Mouse (Mus musculus) mature B cell (primary cell): Measurements from ENCODE around the gene Cep95.
"Not testable (repeated sequence)": the region's sequence is repeated elsewhere in the genome, so short reads cannot be mapped to it uniquely, and the experiment has no call there.

ENCODE experiments used
- in situ Hi-C: fragments of 300-500 bp; cut with MboI; formaldehyde crosslinking; loops from 2 replicates; pipeline ENCODE4 v1.14.3; 2019

The Cep95 gene

DNA sequence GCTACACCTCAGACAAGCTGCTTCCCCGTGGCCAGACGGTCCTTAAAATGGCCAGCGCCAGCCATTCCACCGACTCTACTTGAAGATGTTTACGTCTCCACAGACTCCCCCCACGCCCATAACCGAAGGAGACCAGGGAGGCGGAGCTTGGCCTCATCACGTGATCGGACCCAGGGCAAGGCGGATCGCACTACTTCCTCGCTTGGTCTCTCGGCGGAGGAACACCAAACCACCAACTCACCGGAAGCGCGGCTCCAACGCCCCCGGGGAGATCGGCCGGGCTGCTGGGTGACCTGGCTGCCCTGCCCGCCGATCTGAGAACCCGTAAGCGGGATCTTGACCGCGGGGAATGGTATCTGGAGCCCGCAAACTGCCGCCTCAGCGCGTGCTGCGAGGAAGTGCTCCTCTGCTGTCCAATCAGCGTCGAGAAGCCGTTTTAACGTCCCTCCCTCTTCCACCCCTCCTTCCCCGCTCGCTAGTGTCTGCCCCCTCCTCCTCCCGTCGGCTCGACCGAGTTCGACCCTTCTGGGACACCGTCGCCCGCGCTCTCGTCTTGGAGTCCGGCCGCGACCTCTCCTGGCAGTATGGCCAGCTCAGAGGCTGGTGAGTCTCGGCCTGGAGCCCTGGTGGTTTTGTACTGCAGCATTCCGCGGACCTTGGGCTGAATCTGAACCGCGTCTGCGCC is at the start of gene Cep95, which contains the start of gene Ddx5:
Gene Cep95 (plus strand): TSS at position 478 of the 685 bp plus-strand sequence.
Gene Ddx5 (minus strand): TSS at position 411 of the 685 bp plus-strand sequence.
- in situ Hi-C loops: no loop called here

- in situ Hi-C loops: not testable (repeated sequence)
These were observed 48.3 kb upstream of the Cep95 start for GRCm38 (mm10) chr11:106740724-106741123.

- in situ Hi-C loops: no loop called here
These were observed 47.8 kb upstream of the Cep95 start for GRCm38 (mm10) chr11:106741232-106741631.

- in situ Hi-C loops: no loop called here
These were observed 47.2 kb upstream of the Cep95 start for GRCm38 (mm10) chr11:106741826-106742225.

DNA sequence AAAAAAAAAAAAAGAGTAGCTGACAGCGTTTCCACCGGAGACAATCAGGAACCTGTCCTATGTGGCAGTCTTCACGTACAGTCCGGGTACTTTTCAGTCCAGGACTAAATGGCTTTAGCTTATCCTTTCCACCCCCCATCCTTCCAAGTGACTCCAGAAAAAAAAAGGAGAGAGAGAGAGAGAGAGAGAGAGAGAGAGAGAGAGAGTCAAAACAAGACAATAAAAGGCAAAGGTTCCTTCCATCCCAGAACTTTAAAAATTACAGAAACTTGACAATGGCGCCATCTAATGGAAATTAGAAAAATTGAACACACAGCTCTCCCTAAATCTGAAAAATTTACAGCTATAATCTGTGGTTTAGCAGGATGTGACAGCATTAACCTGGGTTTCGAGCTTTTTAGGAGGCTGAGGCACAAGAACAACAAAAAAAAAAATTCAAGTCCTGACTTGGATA is 46.6 kb upstream of the Cep95 start:
- in situ Hi-C loops: no loop called here

DNA sequence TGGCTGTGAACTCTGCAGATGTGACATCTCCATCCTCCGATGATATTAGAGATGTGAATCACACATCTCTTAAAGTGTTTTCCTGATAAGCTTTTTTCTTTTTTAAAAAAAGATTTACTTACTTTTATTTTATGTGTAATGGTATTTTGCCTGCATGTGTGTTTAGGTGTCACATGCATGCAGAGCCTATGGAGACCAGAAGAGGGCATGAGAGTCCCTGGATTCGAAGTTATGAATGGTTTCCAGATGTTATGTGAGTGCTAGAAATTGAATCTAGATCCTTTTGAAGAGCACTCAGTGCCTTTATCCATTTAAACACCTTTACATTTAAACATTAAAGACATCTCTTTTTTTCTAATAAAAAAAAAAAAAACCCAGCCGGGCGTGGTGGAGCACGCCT is 44.1 kb upstream of the Cep95 start:
- in situ Hi-C loops: loop anchor here (5.0 kb wide), 1 partner anchor 37 kb away; no protein-coding TSS in a partner anchor

DNA sequence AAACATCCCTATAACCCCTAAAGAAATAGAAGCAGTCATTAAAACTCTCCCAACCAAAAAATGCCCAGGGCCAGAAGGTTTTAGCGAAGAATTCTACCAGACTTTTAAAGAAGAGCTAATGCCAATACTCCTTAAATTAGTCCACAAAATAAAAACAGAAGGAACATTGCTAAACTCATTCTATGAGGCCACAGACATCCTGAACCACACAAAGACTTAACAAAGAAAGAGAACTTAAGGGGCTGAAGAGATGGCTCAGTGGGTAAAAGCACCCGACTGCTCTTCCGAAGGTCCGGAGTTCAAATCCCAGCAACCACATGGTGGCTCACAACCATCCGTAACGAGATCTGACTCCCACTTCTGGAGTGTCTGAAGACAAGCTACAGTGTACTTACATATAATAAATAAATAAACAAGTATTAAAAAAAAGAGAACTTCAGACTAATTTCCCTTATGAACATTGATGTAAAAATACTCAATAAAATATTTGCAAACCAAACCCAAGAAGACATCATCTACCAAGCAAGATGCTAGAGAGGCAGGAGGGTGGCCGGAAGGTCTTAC is 39.4 kb upstream of the Cep95 start:
- in situ Hi-C loops: loop anchor here (5.0 kb wide), 1 partner anchor 33 kb away; no protein-coding TSS in a partner anchor

DNA sequence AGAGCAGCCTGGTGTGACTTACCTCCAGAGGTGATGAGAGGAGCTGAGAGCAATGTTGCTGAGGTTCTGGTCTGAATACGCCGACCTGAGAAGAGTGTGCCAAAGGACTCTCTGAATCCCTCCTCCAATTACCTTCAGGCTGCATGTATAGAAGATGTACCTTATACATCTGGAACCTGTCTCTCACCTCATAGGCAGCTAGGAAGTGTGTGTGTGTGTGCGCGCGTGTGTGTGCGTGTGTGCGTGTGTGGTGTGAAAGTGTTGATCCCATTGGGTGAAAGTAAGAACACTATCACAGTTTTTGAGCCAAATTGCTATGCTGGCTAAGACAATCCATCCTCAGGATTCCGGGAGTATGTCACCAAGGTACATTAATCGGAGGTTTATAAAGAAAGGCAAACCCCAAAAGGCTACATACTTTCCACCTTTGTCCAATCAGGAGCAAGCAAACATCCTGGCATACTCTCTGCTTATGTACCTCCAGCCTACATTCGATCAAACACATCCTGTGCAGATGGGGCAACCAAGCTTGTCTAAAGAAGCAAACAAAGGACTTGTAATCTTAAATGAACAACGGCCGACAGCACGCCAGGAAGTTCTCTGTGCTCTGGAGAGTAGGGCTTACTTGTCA is 38.8 kb upstream of the Cep95 start, which contains the start of gene Pecam1:
Gene Pecam1 (minus strand): TSS at position 508 of the 631 bp plus-strand sequence.
- in situ Hi-C loops: no loop called here

GRCm38 (mm10) chr11:106751039-106752018 is 37.7 kb upstream of the Cep95 start, which contains the start of gene Milr1:
Milr1 (plus strand) TSS chr11:106751226.
- in situ Hi-C loops: no loop called here

DNA sequence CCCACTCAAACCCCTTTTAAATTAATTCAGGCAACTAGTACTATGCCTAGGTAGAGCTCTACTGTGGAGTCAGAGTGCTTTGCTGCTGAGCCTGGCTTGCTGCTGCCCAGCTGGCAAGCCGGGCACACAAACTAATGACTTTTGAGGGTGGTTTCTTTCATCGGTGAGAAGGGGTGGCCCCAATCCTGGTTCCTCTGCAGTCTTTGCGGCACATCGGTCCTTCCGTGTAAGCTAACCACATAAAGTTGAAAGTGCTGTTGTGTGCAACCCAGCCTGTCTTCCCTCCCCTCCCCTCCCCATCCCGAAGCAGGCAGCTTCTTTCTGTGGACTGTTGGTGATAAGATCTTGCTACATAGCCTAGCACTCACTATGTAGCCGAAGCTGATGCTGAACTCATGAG is 36.9 kb upstream of the Cep95 start:
- in situ Hi-C loops: no loop called here

- in situ Hi-C loops: no loop called here
These were observed 35.7 kb upstream of the Cep95 start for GRCm38 (mm10) chr11:106753314-106753713.

- in situ Hi-C loops: no loop called here
These were observed 33.5 kb upstream of the Cep95 start for GRCm38 (mm10) chr11:106755583-106755982.

- in situ Hi-C loops: no loop called here
These were observed 30.0 kb upstream of the Cep95 start for GRCm38 (mm10) chr11:106759028-106759427.

- in situ Hi-C loops: loop anchor here (5.0 kb wide), 1 partner anchor 113 kb away; no protein-coding TSS in a partner anchor
These were observed 28.5 kb upstream of the Cep95 start for GRCm38 (mm10) chr11:106760511-106760910.

DNA sequence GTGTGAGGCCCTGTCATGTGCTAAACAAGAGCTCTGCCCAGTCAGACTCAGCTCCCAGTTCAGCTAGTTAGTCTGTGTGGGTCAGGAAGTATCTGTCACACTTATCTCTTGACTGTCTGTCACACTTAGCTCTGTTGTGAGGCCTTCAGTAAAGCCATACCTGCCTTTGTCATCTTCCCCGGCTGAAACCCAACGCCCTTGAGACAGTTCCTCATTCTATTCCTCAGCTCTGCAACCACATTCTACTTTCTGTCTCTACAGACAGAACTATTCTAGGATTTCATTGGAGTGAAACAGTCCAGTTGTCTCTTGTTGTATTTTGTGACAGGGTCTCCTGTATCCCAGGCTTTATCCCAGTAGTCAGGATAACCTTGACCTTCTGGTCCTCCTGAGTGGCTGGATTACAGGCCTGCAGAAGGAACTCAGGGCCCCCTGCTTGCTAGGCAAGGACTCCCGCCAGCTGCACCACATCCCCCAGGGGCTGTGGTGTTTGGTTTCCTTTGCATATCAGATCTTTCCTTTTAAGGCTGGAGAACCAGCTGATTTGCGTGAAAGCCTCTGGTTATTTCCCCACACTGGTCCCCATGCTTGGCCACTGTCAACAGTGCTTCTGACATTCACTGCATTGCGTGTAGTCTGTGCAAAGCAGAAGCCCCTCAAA is 26.8 kb upstream of the Cep95 start:
- in situ Hi-C loops: loop anchor here (5.0 kb wide), 1 partner anchor 115 kb away; no protein-coding TSS in a partner anchor

DNA sequence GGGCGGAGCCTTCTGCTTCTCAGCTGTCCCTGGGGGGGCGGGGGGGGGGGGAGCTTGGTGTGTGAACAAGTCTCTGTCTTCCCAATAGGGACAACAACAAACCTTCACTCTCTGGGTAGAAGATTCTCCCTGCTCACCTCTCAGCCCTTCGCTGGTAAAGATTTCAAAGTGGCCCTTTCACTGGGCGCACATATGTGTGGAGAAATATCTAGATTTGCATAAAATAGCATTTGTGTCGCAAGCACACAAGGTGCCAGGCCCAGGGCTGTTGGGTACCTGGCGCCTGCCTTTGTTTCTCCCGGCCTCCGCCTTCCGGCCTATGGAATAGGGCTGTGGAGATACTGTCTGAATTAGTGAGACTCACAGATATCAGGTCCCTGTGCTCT is 26.3 kb upstream of the Cep95 start:
- in situ Hi-C loops: loop anchor here (5.0 kb wide), 1 partner anchor 115 kb away; no protein-coding TSS in a partner anchor

GRCm38 (mm10) chr11:106766611-106767162 is 22.4 kb upstream of the Cep95 start:
- in situ Hi-C loops: no loop called here

DNA sequence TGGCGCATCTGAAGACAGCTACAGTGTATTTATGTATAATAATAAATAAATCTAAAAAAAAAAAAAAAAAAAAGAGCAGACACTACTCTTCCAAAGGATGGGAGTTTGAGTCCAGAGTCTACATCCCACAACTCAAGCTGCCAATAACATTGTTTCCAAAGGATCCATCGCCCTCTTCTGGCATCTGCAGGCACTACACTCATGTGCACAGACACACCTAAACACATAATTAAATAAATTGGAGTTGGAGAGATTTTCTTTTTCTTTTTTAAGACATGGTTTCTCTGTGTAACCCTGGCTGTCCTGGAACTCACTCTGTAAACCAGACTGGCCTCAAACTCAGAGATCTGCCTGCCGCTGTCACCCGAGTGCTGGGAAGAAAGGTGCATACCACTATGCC is 21.5 kb upstream of the Cep95 start:
- in situ Hi-C loops: no loop called here

GRCm38 (mm10) chr11:106770195-106770974 is 18.7 kb upstream of the Cep95 start:
- in situ Hi-C loops: no loop called here

- in situ Hi-C loops: no loop called here
These were observed 16.0 kb upstream of the Cep95 start for GRCm38 (mm10) chr11:106773061-106773460.
